ENCODE assay signal across 21 mouse cellular contexts in genomic region chr3:55651877-55652276, GRCm38 (mm10).
A peak's percentile ranks its signal among the peaks of the same experiment; 100 is the strongest.
DNase-seq lines count a peak whose midpoint lies in the region; ATAC-seq lines count a peak whose summit lies in the region.
"Had no signal": no experiment of that assay in that cellular context is flagged by ENCODE, and none has a peak within 500 bp of the region (broad histone marks: within the 10 kb centered on the region; RNA-seq: fewer than 3 reads in every experiment).

No protein-coding gene starts in this region.

- 77% methylated on average over 4 of the region's 4 CpGs for WGBS in hindbrain, embryonic 10.5 days
- 84% methylated on average over 4 of the region's 4 CpGs for WGBS in hindbrain, embryonic 14.5 days
- WGBS in lung, embryonic 16.5 days: 61% methylated on average over 4 of the region's 4 CpGs
- WGBS in stomach, embryonic 16.5 days: 68% methylated on average over 4 of the region's 4 CpGs

- no peak overlapping the region for H3K4me3 ChIP-seq in hindbrain, embryonic 10.5 days
- H3K4me3 ChIP-seq in hindbrain, embryonic 14.5 days (replicated peaks; ENCODE audit: low read length): no peak overlapping the region
- no peak overlapping the region for H3K4me3 ChIP-seq in lung, embryonic 16.5 days (ENCODE audit: low read length)
- H3K4me3 ChIP-seq in stomach, embryonic 16.5 days (replicated peaks; ENCODE audit: low read length): no peak overlapping the region
- H3K4me3 ChIP-seq: forebrain, embryonic 10.5 days; heart, embryonic 15.5 days; limb, embryonic 12.5 days; liver, embryonic 13.5 days; midbrain, embryonic 15.5 days had no signal

- H3K27me3 ChIP-seq in hindbrain, embryonic 10.5 days (ENCODE audit: insufficient read depth, poor library complexity, severe bottlenecking): no peaks in the 10 kb centered on the region
- H3K27me3 ChIP-seq in hindbrain, embryonic 14.5 days (ENCODE audit: control insufficient read depth, insufficient read depth, low read length): no peaks in the 10 kb centered on the region
- H3K27me3 ChIP-seq in lung, embryonic 16.5 days (ENCODE audit: control insufficient read depth, insufficient read depth, low read depth, low read length): no peaks in the 10 kb centered on the region
- no peaks in the 10 kb centered on the region for H3K27me3 ChIP-seq in stomach, embryonic 16.5 days (ENCODE audit: control insufficient read depth, insufficient read depth, low read length)
- H3K27me3 ChIP-seq: heart, embryonic 15.5 days; limb, embryonic 12.5 days; liver, embryonic 13.5 days; midbrain, embryonic 15.5 days had no signal

- 0 out of 2 replicates have a peak overlapping the region, but pooled peaks have one; percentile 16 for H3K27ac ChIP-seq in hindbrain, embryonic 10.5 days
- no peak overlapping the region for H3K27ac ChIP-seq in hindbrain, embryonic 14.5 days
- no peak overlapping the region; the same call in 1 of the 2 replicates for H3K27ac ChIP-seq in lung, embryonic 16.5 days (ENCODE audit: low read length)
- 0 out of 2 replicates have a peak overlapping the region, but pooled peaks have one; percentile 26 for H3K27ac ChIP-seq in stomach, embryonic 16.5 days (ENCODE audit: low read length)
- H3K27ac ChIP-seq: forebrain, embryonic 10.5 days; heart, embryonic 15.5 days; hindbrain, postnatal 0 days; limb, embryonic 12.5 days; liver, embryonic 13.5 days; midbrain, embryonic 15.5 days had no signal

- no peaks in the 10 kb centered on the region for H3K9me3 ChIP-seq in hindbrain, embryonic 10.5 days
- H3K9me3 ChIP-seq in hindbrain, embryonic 14.5 days (ENCODE audit: control insufficient read depth, low read length): no peaks in the 10 kb centered on the region
- no peaks in the 10 kb centered on the region for H3K9me3 ChIP-seq in lung, embryonic 16.5 days (ENCODE audit: control insufficient read depth, low read length)
- no peaks in the 10 kb centered on the region for H3K9me3 ChIP-seq in stomach, embryonic 16.5 days (replicated peaks; ENCODE audit: control insufficient read depth, low read length)
- H3K9me3 ChIP-seq: forebrain, embryonic 10.5 days; heart, embryonic 15.5 days; limb, embryonic 12.5 days; liver, embryonic 13.5 days; midbrain, embryonic 15.5 days had no signal

- no peak for DNase-seq in hindbrain, embryonic 10.5 days (ENCODE audit: low spot score)
- DNase-seq in hindbrain, embryonic 14.5 days (ENCODE audit: low spot score): no peak
- no peak for DNase-seq in lung, adult 18-20 months
- DNase-seq in layer of hippocampus, adult 11-12 months (ENCODE audit: low spot score): no peak
- no peak for DNase-seq in retina, embryonic 14.5 days (ENCODE audit: low spot score)
- DNase-seq: adrenal gland, postnatal 36 days; cerebellum, adult 11 months; kidney, adult 11 months; liver, embryonic 13.5 days; lung, postnatal 10 days; right cerebral cortex, postnatal 14 days; spleen, adult 18-20 months; thymus, postnatal 4 days had no signal

- H3K4me2 ChIP-seq in hindbrain, embryonic 14.5 days (replicated peaks): no peak overlapping the region
- no peak overlapping the region for H3K4me2 ChIP-seq in lung, embryonic 16.5 days (ENCODE audit: low read depth, low read length)
- no peak overlapping the region for H3K4me2 ChIP-seq in stomach, embryonic 16.5 days (ENCODE audit: low read depth, low read length)
- H3K4me2 ChIP-seq: heart, embryonic 15.5 days; limb, embryonic 12.5 days; liver, embryonic 13.5 days; midbrain, embryonic 15.5 days had no signal

- peaks cover 10% of the 10 kb centered on the region for H3K4me1 ChIP-seq in hindbrain, embryonic 10.5 days (replicated peaks)
- H3K4me1 ChIP-seq in hindbrain, embryonic 14.5 days (replicated peaks; ENCODE audit: control insufficient read depth, insufficient read depth, low read length): no peaks in the 10 kb centered on the region
- peaks cover 9% of the 10 kb centered on the region; the same call in 1 of the 2 replicates for H3K4me1 ChIP-seq in lung, embryonic 16.5 days (replicated peaks; ENCODE audit: control insufficient read depth, insufficient read depth, low read length)
- no peaks in the 10 kb centered on the region for H3K4me1 ChIP-seq in stomach, embryonic 16.5 days (ENCODE audit: control insufficient read depth, insufficient read depth, low read length)
- H3K4me1 ChIP-seq: heart, embryonic 15.5 days; liver, embryonic 13.5 days had no signal

- H3K9ac ChIP-seq in hindbrain, embryonic 14.5 days: no peak overlapping the region
- H3K9ac ChIP-seq in lung, embryonic 16.5 days (ENCODE audit: low read length): no peak overlapping the region
- no peak overlapping the region for H3K9ac ChIP-seq in stomach, embryonic 16.5 days (ENCODE audit: low read length)
- H3K9ac ChIP-seq: heart, embryonic 15.5 days; limb, embryonic 12.5 days; liver, embryonic 13.5 days; midbrain, embryonic 15.5 days had no signal

- ATAC-seq in hindbrain, embryonic 14.5 days (ENCODE audit: low FRiP score): no peak
- peak; percentile 31; the same call in 1 of the 2 replicates for ATAC-seq in lung, embryonic 16.5 days (ENCODE audit: low read depth)
- ATAC-seq in megakaryocyte, adult 5-6 weeks (ENCODE audit: poor library complexity, severe bottlenecking): peak; percentile 38
- no peak for ATAC-seq in stomach, embryonic 16.5 days (ENCODE audit: insufficient read depth, low FRiP score)
- ATAC-seq: hindbrain, postnatal 0 days; midbrain, embryonic 15.5 days had no signal

- H3K36me3 ChIP-seq in hindbrain, embryonic 10.5 days: 0 out of 2 replicates have a peak, but pooled peaks cover 3% of the 10 kb centered on the region
- peaks cover 15% of the 10 kb centered on the region for H3K36me3 ChIP-seq in hindbrain, embryonic 14.5 days (replicated peaks; ENCODE audit: control insufficient read depth, insufficient read depth)
- H3K36me3 ChIP-seq in lung, embryonic 16.5 days (ENCODE audit: control insufficient read depth, insufficient read depth, low read length): no peaks in the 10 kb centered on the region
- no peaks in the 10 kb centered on the region for H3K36me3 ChIP-seq in stomach, embryonic 16.5 days (ENCODE audit: control insufficient read depth, insufficient read depth, low read length)
- H3K36me3 ChIP-seq: forebrain, embryonic 10.5 days; heart, embryonic 15.5 days; liver, embryonic 13.5 days; midbrain, embryonic 15.5 days had no signal

Comparison
In these comparisons a context has a peak if more than half of its experiments do, and no peak if none do; other contexts are left out.
1. H3K27ac ChIP-seq: peak in hindbrain, embryonic 10.5 days (single experiment) and stomach, embryonic 16.5 days (single experiment); none in hindbrain, embryonic 14.5 days (single experiment) and lung, embryonic 16.5 days (single experiment).
2. ATAC-seq: peak in lung, embryonic 16.5 days (single experiment) and megakaryocyte, adult 5-6 weeks (single experiment); none in hindbrain, embryonic 14.5 days (single experiment) and stomach, embryonic 16.5 days (single experiment).